Comparison of ENCODE assay signal across 15 mouse cellular contexts in the genomic region with DNA sequence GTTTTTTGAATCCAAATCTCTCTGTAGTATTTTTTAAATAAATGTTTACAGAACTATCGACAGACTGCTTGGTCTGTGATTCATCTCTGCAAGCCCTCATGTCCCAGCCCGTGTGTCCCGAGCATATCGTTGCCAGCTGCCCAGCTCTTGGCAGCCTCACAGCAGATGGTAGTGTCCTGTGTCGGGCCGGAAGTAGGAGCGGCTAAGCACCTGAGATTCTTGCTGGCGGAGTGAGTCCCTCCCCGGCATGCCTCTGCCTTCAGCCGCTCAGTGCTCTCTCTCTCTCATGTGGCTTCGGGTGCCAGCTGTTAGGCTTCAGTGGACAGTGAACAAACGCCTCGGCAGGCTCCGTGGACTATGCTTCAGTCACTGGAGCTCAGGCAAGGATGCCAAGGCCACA. TPM values are rescaled to one million over a fixed set of nuclear protein-coding genes. Genes with fewer than 3 reads are reported as not detected.
DNase-seq lines count a peak whose midpoint lies in the region; ATAC-seq and TF ChIP-seq lines count a peak whose summit lies in the region.
"Had no signal": no experiment of that assay in that cellular context is flagged by ENCODE, and none has a peak within 500 bp of the region (broad histone marks: within the 10 kb centered on the region; RNA-seq: fewer than 3 reads in every experiment).

No protein-coding gene starts in this region.

- no peak overlapping the region for H3K9ac ChIP-seq in lung, postnatal 0 days (replicated peaks; ENCODE audit: low read depth)
- H3K9ac ChIP-seq: hindbrain, embryonic 13.5 days; limb, embryonic 12.5 days; liver, postnatal 0 days; midbrain, embryonic 12.5 days had no signal

- no peaks in the 10 kb centered on the region for H3K27me3 ChIP-seq in lung, postnatal 0 days (replicated peaks; ENCODE audit: insufficient read depth, low read length)
- H3K27me3 ChIP-seq in limb, embryonic 10.5 days (ENCODE audit: low read depth, poor library complexity, severe bottlenecking), result no peaks in the 10 kb centered on the region
- H3K27me3 ChIP-seq: hindbrain, embryonic 13.5 days; limb, embryonic 12.5 days had no signal

- ATAC-seq in lung, postnatal 0 days, result peak; percentile 59
- ATAC-seq: liver, postnatal 0 days had no signal

- intact Hi-C loops in left cerebral cortex, adult 2 months (cut with DNase I), result no loop called here

- H3K4me2 ChIP-seq in lung, postnatal 0 days (replicated peaks; ENCODE audit: low read depth, low read length), result no peak overlapping the region
- H3K4me2 ChIP-seq: hindbrain, embryonic 13.5 days; limb, embryonic 12.5 days; midbrain, embryonic 12.5 days had no signal

- H3K36me3 ChIP-seq in lung, postnatal 0 days (ENCODE audit: insufficient read depth, low read length), result peaks cover 41% of the 10 kb centered on the region
- peaks cover 73% of the 10 kb centered on the region for H3K36me3 ChIP-seq in limb, embryonic 10.5 days

- no peaks in the 10 kb centered on the region for H3K4me1 ChIP-seq in lung, postnatal 0 days (ENCODE audit: insufficient read depth, low read depth, low read length)
- H3K4me1 ChIP-seq in limb, embryonic 10.5 days, result peaks cover 23% of the 10 kb centered on the region

- 54% methylated on average over 14 of the region's 14 CpGs for WGBS in lung, postnatal 0 days
- WGBS in limb, embryonic 10.5 days, result 90% methylated on average over 14 of the region's 14 CpGs

- peak overlapping the region; percentile 26; the same call in 1 of the 2 replicates for H3K27ac ChIP-seq in lung, postnatal 0 days (ENCODE audit: low read length)
- no peak overlapping the region for H3K27ac ChIP-seq in left cerebral cortex, adult 2 months
- H3K27ac ChIP-seq in limb, embryonic 10.5 days, result no peak overlapping the region
- H3K27ac ChIP-seq: hindbrain, embryonic 13.5 days; limb, embryonic 12.5 days; midbrain, embryonic 12.5 days had no signal

- no peak for TF ChIP-seq CTCF in lung, postnatal 0 days (IDR thresholded peaks at IDR 0.05)
- TF ChIP-seq CTCF in left cerebral cortex, adult 2 months (IDR thresholded peaks at IDR 0.05), result no peak

- H3K4me3 ChIP-seq in lung, postnatal 0 days (ENCODE audit: low read depth, low read length), result no peak overlapping the region
- no peak overlapping the region for H3K4me3 ChIP-seq in left cerebral cortex, adult 2 months
- no peak overlapping the region for H3K4me3 ChIP-seq in limb, embryonic 10.5 days
- H3K4me3 ChIP-seq: erythroblast, embryonic 14.5 days; hindbrain, embryonic 13.5 days; limb, embryonic 12.5 days; midbrain, embryonic 12.5 days had no signal

- TF ChIP-seq EP300 in lung, postnatal 0 days (IDR thresholded peaks at IDR 0.05), result no peak

- peak; percentile 42 for DNase-seq in kidney, adult 18-20 months
- no peak for DNase-seq in kidney, postnatal 10 days
- peak; percentile 79 for DNase-seq in brain, adult 2 months (ENCODE audit: low read depth, low spot score)
- DNase-seq in cerebellum, postnatal 36 days, result peak; percentile 52 to 55
- DNase-seq in lung, postnatal 0 days (ENCODE audit: low spot score), result peak; percentile 47
- no peak for DNase-seq in spleen, adult 12 weeks (ENCODE audit: low spot score)
- DNase-seq in left cerebral cortex, adult 2 months (ENCODE audit: extremely low spot score in 1 of 2, low spot score in 2 of 2), result no peak
- no peak for DNase-seq in limb, embryonic 10.5 days (ENCODE audit: low spot score)
- DNase-seq: embryo, embryonic 11 days; liver, postnatal 0 days had no signal

- no peaks in the 10 kb centered on the region for H3K9me3 ChIP-seq in lung, postnatal 0 days (ENCODE audit: low read length)
- H3K9me3 ChIP-seq in limb, embryonic 10.5 days (replicated peaks), result no peaks in the 10 kb centered on the region
- H3K9me3 ChIP-seq: hindbrain, embryonic 13.5 days; limb, embryonic 12.5 days; midbrain, embryonic 12.5 days had no signal

RNA-seq across cellular contexts. Expression of gene Qrfp, which starts 6.9 kb away (rescaled TPM):
- polyA plus RNA-seq in lung, postnatal 0 days (2015; fragmentation: Nextera tagmentation; extraction: Ambion mirVana), result 0.04 and 0.13 TPM in 2 replicates
- total RNA-seq in left cerebral cortex, adult 2 months (2021), result not detected
- 0.06 and 0.23 TPM in 2 replicates for polyA plus RNA-seq in limb, embryonic 10.5 days (2016; fragmentation: Nextera tagmentation; extraction: Ambion mirVana)
- total RNA-seq: MEL had no signal
- polyA plus RNA-seq: erythroblast, embryonic 14.5 days; hindbrain, embryonic 13.5 days had no signal

RNA-seq across cellular contexts. Expression of gene Fibcd1, which starts 42.3 kb away (rescaled TPM):
- polyA plus RNA-seq in lung, postnatal 0 days (2015; fragmentation: Nextera tagmentation; extraction: Ambion mirVana), result 0.02 and 0.08 TPM in 2 replicates
- 10 to 100 TPM in 1 of 2 experiments, 1 to 10 TPM in 1; 7.9 to 11.4 TPM for total RNA-seq in left cerebral cortex, adult 2 months (2021)
- polyA plus RNA-seq in limb, embryonic 10.5 days (2016; fragmentation: Nextera tagmentation; extraction: Ambion mirVana), result 0.04 and 0.13 TPM in 2 replicates
- total RNA-seq: MEL had no signal
- polyA plus RNA-seq: erythroblast, embryonic 14.5 days; liver, postnatal 0 days had no signal

Comparison
In these comparisons a context has a peak if more than half of its experiments do, and no peak if none do; other contexts are left out.
1. DNase-seq: peak in kidney, adult 18-20 months (single experiment), brain, adult 2 months (single experiment), cerebellum, postnatal 36 days (2 of 2) and lung, postnatal 0 days (single experiment); none in kidney, postnatal 10 days (single experiment), spleen, adult 12 weeks (single experiment), left cerebral cortex, adult 2 months (0 of 2) and limb, embryonic 10.5 days (single experiment).